Mouse (Mus musculus) retina, postnatal 1 day (tissue): ENCODE results near the gene Bcl11a.

ENCODE experiments used
- DNase-seq: peaks from one replicate; pipeline ENCODE4 v3.0.0-alpha.2; 2012

The Bcl11a gene

DNA sequence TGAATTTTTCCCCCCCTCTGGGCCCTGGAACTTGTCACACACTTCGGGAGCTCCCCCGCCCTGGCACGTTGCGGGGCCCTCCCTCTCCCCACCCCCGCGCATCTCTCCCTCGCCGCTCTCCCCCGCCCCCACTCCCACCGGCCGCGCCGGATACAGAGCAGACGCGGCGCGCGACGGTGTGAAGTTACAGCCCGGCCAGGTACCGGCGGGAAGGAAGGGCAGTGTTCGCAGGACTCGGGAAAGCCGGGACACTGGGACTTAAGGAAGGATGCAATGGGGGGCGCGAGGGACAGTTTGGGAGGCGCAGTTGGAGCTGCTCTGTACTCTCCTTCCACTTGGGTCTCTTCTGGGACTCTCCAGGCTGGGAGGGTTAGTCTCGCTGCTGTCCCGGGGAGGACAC is 2.7 kb downstream of the Bcl11a start:
- DNase-seq: peak; percentile 63

GRCm38 (mm10) chr11:24081016-24081686 is 3.3 kb downstream of the Bcl11a start:
- peak; percentile 88 for DNase-seq

DNA sequence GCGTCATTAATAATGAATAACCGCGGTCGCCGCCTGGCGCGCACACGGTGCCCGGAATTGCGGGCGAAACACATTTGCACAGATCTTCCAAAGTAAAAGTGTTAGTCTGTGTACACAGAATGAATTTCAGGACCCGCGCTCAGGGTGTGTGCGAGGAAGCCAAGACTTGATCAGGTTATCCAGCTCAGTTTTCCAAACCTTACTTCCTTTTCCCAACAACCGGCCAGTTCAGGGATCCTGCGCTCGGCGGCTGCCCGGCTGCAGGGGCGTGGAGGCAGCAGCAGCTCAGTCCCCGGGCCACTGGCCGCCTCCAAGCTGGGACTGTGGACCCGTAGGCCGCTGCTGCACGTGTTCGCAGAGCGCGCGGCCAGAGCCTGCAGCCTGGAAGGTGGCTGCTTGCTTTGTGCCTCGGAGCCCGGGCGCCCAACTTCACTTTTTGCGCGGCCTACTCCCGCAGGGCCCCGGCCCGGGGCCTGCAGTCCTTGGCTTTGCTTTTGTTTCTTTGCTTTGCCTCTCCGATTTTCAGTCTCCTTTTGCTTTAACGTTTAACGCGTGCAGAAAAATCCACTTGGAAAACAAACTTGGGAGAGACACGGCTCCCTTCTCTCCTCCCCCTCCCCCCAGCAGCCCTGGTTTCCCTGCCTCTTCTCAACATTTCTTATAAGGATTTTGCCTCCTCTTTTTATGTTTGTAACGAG is 4.0 kb downstream of the Bcl11a start:
- DNase-seq: peak; percentile 76

GRCm38 (mm10) chr11:24082385-24083075 is 4.7 kb downstream of the Bcl11a start:
- no peak for DNase-seq

- DNase-seq: no peak
These were observed 5.2 kb downstream of the Bcl11a start for GRCm38 (mm10) chr11:24083076-24083405.

GRCm38 (mm10) chr11:24083423-24083822 is 5.6 kb downstream of the Bcl11a start:
- DNase-seq: no peak

GRCm38 (mm10) chr11:24084077-24084476 is 6.2 kb downstream of the Bcl11a start:
- DNase-seq: no peak

GRCm38 (mm10) chr11:24084590-24084989 is 6.7 kb downstream of the Bcl11a start:
- DNase-seq: no peak

DNA sequence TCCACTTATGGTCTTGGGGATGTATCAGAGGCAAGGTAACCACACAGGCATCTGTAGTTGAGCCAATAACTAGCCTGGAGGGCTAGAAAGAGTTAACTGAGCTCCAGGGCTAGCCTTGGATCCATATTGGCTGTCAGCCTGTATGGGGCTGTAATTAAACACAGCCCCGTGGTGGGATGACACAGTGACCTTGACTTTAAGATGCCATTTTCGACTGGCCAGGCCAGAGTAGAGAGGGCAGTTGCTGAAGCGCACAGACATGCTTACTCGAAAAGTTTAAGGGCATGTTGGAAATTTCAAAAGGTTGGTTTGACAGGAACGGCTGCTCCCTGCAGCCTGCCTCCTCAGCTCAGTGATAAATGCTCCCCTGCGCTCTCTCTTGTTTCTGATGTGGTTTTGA is 8.1 kb downstream of the Bcl11a start:
- DNase-seq: no peak

GRCm38 (mm10) chr11:24087069-24087468 is 9.2 kb downstream of the Bcl11a start:
- no peak for DNase-seq

- no peak for DNase-seq
These were observed 12.6 kb downstream of the Bcl11a start for GRCm38 (mm10) chr11:24090443-24090842.

- DNase-seq: no peak
These were observed 13.7 kb downstream of the Bcl11a start for GRCm38 (mm10) chr11:24091393-24092080.

- DNase-seq: no peak
These were observed 14.8 kb downstream of the Bcl11a start for GRCm38 (mm10) chr11:24092618-24093017.

DNA sequence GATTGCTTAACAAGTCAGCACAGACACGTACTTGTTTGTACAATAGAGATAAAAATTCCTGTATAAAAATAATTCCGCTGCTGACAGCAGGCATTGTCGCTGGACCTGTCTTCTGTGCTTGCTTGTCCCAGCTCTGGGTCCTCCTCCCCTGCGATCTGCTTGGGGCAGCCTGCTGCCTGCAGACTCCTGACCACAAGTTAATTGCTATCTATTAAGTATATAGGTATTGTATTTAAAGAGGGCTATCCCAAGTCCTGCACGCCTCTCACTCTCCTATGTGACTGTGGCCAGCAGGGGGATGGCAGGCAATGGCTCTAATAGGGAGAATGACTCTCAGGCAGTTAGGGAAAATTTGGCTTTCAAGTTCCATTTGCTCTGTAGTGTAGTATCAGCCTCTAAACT is 16.2 kb downstream of the Bcl11a start:
- DNase-seq: no peak

GRCm38 (mm10) chr11:24095236-24095635 is 17.4 kb downstream of the Bcl11a start:
- no peak for DNase-seq

GRCm38 (mm10) chr11:24095656-24096353 is 17.9 kb downstream of the Bcl11a start:
- DNase-seq: peak; percentile 72

- DNase-seq: no peak
These were observed 18.6 kb downstream of the Bcl11a start for GRCm38 (mm10) chr11:24096483-24096882.

DNA sequence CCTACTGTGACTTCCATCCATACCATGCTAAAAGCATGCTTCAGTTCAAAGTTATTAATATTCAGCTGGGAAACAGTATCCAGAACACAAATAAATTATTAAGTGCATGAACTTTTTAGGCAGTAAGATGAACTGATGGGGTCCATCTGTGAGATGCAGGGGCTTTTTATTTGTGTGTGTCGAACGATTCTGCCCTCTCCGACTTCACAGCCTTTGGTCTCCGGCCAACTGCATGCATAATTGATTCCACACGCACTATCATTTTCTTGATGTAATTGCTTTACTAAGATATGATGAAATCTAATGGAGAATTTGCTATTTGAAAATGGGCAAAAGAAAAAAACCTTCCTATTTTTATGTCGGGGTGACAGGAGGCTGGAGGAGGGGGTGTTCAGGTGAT is 19.2 kb downstream of the Bcl11a start:
- no peak for DNase-seq

DNA sequence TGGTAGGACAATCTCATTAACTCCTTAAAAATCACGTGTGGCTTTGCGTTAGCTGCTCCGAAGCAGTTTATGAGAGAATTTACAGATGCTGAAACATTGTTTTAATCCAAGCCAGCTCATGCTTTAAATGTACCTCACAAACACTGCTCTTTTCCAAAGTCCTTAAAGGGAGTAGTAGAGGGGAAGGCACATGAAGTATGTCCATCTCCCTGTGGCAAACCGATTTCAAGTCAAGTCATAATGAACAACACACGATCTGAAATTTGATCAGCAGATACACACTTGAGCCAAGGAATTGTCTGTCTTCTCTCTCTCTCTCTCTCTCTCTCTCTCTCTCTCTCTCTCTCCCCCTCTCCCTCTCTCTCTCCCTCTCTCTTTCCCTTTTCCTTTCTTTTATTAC is 20.2 kb downstream of the Bcl11a start:
- no peak for DNase-seq

DNA sequence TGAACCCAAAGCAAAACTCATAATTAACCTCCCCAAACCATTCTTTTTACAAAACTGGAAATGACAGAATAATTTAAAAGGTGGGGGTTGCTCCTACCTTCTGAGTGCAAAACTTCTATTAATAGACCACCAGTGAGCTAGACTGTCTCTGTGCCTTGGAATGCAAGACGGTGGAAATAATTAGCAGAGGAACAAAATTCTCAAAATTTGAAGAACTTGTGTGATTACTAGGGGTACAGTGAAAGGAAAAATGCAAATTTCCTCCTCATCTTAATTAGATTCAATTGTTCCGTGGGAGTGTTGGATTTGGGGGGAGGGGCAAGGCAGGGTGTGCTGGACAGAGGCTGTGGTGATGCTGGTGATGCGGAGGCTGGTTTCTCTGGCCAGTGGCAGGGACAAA is 20.8 kb downstream of the Bcl11a start:
- DNase-seq: no peak

GRCm38 (mm10) chr11:24099215-24099614 is 21.4 kb downstream of the Bcl11a start:
- no peak for DNase-seq

DNA sequence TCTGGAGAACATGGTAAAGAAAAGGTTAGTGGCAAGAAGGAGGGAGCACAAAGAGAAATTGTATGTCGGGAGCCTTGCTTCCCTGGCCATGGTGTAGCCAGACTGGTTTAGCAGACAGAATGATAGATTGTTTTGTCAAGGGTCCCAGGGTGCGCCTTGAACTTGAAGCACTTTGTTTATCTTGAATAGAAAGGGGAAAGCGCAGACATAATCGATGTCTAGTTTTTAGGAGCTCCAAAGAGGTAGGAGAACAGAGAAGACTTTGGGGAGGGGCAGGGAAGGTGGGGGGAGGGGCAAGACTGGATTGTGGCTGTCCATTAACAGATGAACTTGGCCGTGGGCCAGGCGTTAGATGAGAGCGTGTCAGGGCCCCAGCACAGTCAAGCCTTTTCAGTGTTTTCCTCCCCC is 22.0 kb downstream of the Bcl11a start:
- peak; percentile 78 for DNase-seq
